Mouse (Mus musculus) stomach, postnatal 0 days (tissue): Measurements from ENCODE around the gene Drg1.
"Not testable (repeated sequence)": the region's sequence is repeated elsewhere in the genome, so short reads cannot be mapped to it uniquely, and the experiment has no call there.

Source experiments
- CTCF ChIP-seq: IDR thresholded peaks from 2 replicates; pipeline ENCODE4 v1.5.1; 2016; ENCODE audit warnings: antibody characterized with exemption, low read depth, mild to moderate bottlenecking, moderate library complexity
- EP300 ChIP-seq: optimal IDR thresholded peaks from 2 replicates; pipeline ENCODE3; 2016; ENCODE audit warnings: antibody characterized with exemption

DNA sequence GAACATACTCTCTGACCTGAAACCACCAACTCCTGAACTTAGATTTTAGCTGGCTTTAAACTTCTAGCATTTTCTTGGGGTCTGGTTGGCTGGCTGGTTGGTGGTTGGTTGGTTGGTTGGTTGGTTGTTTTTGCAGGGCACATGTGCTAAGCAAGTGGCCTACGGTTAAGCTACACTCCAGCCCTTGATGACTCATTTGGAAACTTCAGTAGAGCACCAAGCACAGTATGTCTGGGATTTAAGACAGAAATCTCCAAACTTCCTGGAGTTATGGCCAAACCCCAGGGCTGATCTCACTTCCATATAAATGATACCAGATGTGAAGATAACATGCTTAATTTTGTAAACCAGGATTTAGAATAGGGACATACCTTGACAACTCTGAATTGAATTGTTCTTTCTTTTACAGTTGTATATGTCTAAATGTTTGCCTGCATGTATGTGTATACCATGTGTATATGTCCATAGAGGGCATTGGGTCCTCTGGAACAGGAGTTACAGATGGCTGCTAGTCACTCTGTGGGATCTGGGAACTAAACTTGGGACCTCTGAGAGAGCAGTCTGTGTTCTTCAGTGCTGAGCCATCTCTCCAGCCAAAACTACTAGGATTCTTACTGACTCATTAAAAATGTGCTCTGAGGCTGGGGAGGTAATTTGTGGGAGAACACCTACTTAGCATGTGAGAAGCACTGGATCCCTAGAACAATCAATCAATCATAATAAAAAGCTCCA lies 112.4 kb downstream of the Drg1 start:
- not testable (repeated sequence) for TF ChIP-seq CTCF, EP300
